Mouse (Mus musculus) erythroblast, embryonic 14.5 days (primary cell): ENCODE measurements around the gene Ren1. TPM values are rescaled to one million over a fixed set of nuclear protein-coding genes. Genes with fewer than 3 reads are reported as not detected.
A peak's percentile ranks its signal among the peaks of the same experiment; 100 is the strongest.

Source experiments
- H3K27me3 ChIP-seq: 2 replicates; pipeline ENCODE4 v1.6.1; 2012; ENCODE audit warnings: inconsistent platforms; ENCODE audit not compliant: control insufficient read depth
- H3K36me3 ChIP-seq: 2 replicates; pipeline ENCODE4 v1.6.1; 2012; ENCODE audit warnings: mild to moderate bottlenecking, inconsistent platforms; ENCODE audit not compliant: control insufficient read depth
- H3K4me1 ChIP-seq: 2 replicates; pipeline ENCODE4 v1.6.1; 2012; ENCODE audit warnings: inconsistent platforms; ENCODE audit not compliant: control insufficient read depth
- H3K4me3 ChIP-seq: replicated peaks from 2 replicates; pipeline ENCODE3; 2012; ENCODE audit warnings: moderate library complexity, mild to moderate bottlenecking, inconsistent platforms
- H3K9me3 ChIP-seq: 2 replicates; pipeline ENCODE4 v1.6.1; 2012; ENCODE audit warnings: low read length, inconsistent platforms, mixed read lengths; ENCODE audit not compliant: control insufficient read depth
- GATA1 ChIP-seq: IDR thresholded peaks from 2 replicates; pipeline ENCODE4 v1.6.1; 2012; ENCODE audit warnings: low read length, inconsistent platforms, mixed read lengths
- TAL1 ChIP-seq: IDR thresholded peaks from 3 replicates; pipeline ENCODE4 v1.6.1; 2012; ENCODE audit warnings: low read length, inconsistent platforms, mixed read lengths
- polyA plus RNA-seq: library from polyadenylated mRNA; stranded (reverse); fragments of >175 nt; gene quantifications from 2 replicates; pipeline ENCODE4 v1.2.3, GENCODE M21; 2012

Gene Ren1
- polyA plus RNA-seq, 1 experiment, result not detected

DNA sequence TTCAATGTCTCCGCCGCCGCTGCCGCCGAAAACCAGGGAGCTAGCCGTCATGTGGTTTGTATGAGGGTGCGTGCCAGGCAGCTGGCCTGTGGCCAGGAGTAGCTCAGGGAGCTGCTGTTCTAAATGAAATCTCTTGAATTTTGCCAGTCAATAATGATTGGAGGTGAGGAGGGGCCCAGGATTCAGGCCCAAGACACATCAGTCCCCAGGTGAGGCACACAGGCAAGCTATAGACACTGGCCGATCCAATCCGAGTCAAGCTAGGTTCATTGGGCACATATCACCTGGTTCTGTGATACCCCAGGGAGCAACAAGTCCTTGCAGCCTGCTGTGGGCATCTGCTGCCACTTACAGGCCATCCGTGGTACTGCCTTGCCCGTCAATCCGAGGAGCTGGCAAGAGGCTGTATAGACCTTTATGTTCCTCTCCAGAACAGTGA lies 3.1 kb downstream of the Ren1 start:
- no peak overlapping the region for H3K4me3 ChIP-seq
- H3K4me1 ChIP-seq, result no peaks in the 10 kb centered on the region
- peaks cover 6% of the 10 kb centered on the region for H3K27me3 ChIP-seq
- H3K36me3 ChIP-seq, result no peaks in the 10 kb centered on the region
- no peaks in the 10 kb centered on the region for H3K9me3 ChIP-seq
- TF ChIP-seq GATA1 (no peak), TAL1 (no peak)

DNA sequence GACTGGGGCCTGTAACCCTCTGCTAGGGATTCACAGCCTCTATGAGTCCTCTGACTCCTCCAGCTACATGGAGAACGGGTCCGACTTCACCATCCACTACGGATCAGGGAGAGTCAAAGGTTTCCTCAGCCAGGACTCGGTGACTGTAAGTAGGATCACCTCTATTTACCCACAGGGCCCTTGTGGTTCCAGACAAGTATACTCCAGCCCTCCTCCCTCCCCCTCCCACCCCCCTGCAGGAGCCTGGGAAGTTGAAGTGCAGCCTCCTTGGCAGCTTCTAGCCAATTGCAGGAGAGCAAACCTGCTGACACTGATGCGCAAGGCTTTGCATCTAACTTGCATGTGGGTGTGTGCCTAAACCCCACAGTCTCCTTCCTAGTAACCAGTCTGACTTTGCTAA lies 5.2 kb downstream of the Ren1 start:
- Histone ChIP-seq H3K9me3 (no peaks in the 10 kb centered on the region), H3K27me3 (peaks cover 6% of the 10 kb centered on the region), H3K4me1 (no peaks in the 10 kb centered on the region), H3K36me3 (no peaks in the 10 kb centered on the region), H3K4me3 (no peak overlapping the region)
- no peak for TF ChIP-seq TAL1
- no peak for TF ChIP-seq GATA1

DNA sequence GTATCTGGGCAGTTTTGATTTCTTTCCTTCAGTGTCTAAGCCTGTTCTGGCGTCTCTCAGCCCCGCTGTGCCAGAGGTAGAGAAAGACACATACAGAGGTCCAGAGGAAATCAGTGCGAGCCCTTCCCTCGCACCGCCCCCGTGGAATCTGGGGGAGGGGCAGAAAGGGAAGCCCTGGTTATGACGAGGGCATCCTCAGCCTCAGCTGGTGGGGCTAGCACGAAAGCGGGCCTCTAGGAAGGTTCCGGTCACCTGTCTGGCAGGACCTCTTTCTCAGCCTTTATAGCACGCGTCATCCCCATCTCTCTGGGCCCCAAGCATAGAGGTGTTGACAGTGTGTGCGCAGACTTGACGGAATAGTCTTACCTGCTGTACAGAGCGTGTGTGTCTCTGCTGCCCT lies 5.6 kb downstream of the Ren1 start:
- H3K4me1 ChIP-seq, result no peaks in the 10 kb centered on the region
- H3K4me3 ChIP-seq, result no peak overlapping the region
- TF ChIP-seq TAL1, result no peak
- TF ChIP-seq GATA1, result no peak
- H3K36me3 ChIP-seq, result no peaks in the 10 kb centered on the region
- peaks cover 6% of the 10 kb centered on the region for H3K27me3 ChIP-seq
- no peaks in the 10 kb centered on the region for H3K9me3 ChIP-seq

DNA sequence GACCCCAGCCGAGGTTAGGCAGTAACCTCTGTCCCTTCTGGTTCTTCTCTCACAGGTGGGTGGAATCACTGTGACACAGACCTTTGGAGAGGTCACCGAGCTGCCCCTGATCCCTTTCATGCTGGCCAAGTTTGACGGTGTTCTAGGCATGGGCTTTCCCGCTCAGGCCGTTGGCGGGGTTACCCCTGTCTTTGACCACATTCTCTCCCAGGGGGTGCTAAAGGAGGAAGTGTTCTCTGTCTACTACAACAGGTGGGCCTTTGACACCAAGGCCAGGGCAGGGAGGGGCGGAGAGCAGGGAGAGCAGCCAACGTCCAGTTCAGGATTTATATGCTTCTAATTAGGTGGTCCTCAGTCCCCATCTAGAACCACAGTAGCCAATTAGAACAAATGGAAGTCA lies 6.0 kb downstream of the Ren1 start:
- H3K27me3 ChIP-seq, result peaks cover 6% of the 10 kb centered on the region
- H3K4me1 ChIP-seq, result no peaks in the 10 kb centered on the region
- no peaks in the 10 kb centered on the region for H3K36me3 ChIP-seq
- TF ChIP-seq TAL1 (no peak), GATA1 (no peak)
- no peaks in the 10 kb centered on the region for H3K9me3 ChIP-seq
- H3K4me3 ChIP-seq, result no peak overlapping the region

DNA sequence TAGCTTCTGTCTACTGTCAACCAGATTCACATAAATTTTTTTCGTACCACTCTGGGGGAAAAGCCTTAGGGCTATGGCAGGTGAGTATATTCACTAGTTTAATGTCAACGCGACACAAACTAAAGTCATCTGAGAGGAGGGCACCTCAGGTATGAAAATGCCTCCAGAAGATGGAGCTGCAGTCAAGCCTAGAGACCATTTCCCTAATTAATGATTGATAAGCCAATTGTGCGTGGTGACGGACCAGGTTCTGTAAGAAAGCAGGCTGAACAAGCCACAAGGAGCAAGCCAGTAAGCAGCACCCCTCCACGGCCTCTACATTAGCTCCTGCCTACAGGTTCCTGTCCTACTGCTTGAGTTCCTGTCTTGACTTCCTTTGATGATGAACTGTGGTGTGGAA lies 10.7 kb downstream of the Ren1 start:
- Histone ChIP-seq H3K9me3 (no peaks in the 10 kb centered on the region), H3K4me3 (no peak overlapping the region), H3K27me3 (peaks cover 37% of the 10 kb centered on the region), H3K4me1 (peaks cover 9% of the 10 kb centered on the region), H3K36me3 (no peaks in the 10 kb centered on the region)
- no peak for TF ChIP-seq TAL1
- TF ChIP-seq GATA1, result no peak

DNA sequence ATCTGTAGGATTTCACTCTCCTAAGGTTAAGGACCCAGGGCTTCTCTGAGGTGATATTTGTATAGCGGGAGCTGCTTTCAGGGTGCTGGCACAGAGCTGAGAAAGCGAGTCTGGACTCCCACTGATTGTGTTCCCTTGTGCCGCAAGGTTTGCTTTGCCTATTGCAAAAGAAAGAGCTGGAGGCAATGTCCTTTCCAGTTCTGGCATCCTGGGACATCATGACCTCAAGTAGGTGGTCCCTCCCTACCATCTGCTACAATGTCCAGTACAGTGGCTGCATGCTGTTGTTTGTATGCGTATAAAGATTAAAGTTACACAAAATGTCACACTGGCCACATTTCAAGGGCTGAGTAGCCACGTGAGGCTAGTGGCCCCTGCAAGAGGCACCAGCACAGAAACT lies 11.8 kb downstream of the Ren1 start:
- Histone ChIP-seq H3K27me3 (peaks cover 42% of the 10 kb centered on the region), H3K36me3 (no peaks in the 10 kb centered on the region), H3K9me3 (no peaks in the 10 kb centered on the region), H3K4me3 (no peak overlapping the region), H3K4me1 (peaks cover 9% of the 10 kb centered on the region)
- TF ChIP-seq TAL1 (no peak), GATA1 (no peak)

DNA sequence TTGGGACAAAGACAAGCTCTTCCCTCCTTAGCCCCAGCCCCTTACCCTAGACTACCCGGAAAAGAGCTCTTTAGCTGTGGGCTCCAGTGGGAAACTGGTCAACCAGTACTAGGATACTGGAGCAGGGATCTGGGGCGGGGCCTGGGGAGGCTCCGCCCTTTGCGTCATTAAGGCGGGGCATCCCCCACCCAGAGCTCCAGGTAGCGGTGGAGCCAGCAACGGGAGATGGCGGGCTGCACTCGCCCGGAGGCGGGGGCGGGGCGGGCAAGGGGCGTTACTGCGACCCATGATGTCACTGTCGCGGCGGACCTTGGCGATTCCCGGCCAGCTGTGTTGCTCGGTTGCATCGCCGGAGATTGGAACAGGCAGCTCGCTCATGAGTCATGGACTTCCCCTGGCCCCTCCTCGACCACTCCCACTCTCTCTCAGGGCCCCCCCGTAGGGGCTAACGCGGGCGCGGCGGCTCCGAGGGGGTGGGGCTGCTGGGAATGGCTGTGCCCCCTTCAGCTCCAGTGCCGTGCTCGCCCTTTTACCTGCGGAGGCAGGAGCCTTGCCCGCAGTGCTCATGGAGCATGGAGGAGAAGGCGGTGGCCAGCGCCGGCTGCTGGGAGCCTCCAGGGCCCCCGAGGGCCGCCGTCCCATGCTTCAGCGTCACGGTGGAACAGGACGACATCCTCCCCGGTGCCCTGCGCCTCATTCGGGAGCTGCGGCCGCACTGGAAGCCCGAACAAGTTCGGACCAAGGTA lies 13.1 kb downstream of the Ren1 start, which contains the start of gene Etnk2:
Etnk2 (plus strand) TSS at position 297 of the 746 bp plus-strand sequence.
- Histone ChIP-seq H3K4me3 (peak within 1 kb of the TSS; percentile 54), H3K4me1 (peaks cover 9% of the 10 kb centered on the region), H3K9me3 (no peaks in the 10 kb centered on the region), H3K27me3 (peaks cover 42% of the 10 kb centered on the region), H3K36me3 (no peaks in the 10 kb centered on the region)
- TF ChIP-seq GATA1, result no peak
- TF ChIP-seq TAL1, result no peak

DNA sequence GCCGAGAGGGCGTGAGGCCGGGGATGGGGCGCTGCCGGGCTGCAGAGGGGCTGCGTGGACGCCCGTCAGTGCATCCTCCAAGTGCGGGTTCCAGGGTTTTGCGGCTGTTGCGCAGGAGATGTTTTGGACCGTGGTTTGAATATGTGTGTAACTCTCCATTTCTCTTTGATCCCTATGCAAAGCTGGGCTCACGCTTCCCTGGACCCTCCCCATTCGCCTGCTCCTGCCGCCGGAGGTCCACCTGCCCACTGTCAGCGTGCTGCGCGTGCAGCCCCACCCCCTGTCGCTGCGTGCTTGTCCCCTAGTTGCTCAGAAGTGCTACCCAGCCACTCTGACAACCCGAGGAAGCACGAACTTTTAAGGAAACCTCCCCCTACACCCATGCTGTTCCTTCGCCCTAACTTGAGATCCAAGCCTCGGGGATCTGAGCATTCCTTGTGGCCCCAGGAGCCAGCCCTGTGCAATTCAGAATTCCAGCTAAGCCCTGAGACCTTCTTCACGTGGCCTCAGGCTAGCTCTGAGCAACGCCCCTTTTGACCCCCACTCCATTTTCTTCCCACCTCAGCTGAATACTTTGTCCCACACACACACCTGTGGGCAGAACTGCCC lies 13.8 kb downstream of the Ren1 start:
- TF ChIP-seq GATA1 (no peak), TAL1 (no peak)
- Histone ChIP-seq H3K4me1 (peaks cover 9% of the 10 kb centered on the region), H3K27me3 (peaks cover 42% of the 10 kb centered on the region), H3K4me3 (peak overlapping the region; percentile 54), H3K9me3 (no peaks in the 10 kb centered on the region), H3K36me3 (no peaks in the 10 kb centered on the region)

DNA sequence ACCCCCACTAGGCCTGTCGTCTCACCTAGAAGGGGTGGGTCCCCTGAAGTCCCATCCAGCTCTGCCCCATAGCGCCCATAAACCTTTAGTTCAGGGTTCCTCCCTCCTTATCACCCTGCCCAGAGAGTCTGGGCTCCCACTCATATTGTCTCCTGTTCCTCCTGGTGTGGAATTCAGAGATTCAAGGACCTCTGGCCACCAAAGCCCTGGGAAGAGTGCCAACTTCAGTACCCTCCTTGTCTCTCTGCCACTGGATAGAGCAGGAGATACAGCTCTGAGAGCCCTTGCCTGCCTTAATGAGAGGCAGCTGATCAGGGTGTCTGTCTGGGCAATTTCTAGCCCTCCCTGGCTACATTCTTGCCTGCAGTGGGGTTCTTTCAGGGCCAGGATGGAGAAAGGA lies 14.6 kb downstream of the Ren1 start:
- peaks cover 42% of the 10 kb centered on the region for H3K27me3 ChIP-seq
- no peaks in the 10 kb centered on the region for H3K9me3 ChIP-seq
- peaks cover 9% of the 10 kb centered on the region for H3K4me1 ChIP-seq
- no peak overlapping the region for H3K4me3 ChIP-seq
- no peak for TF ChIP-seq TAL1
- no peaks in the 10 kb centered on the region for H3K36me3 ChIP-seq
